Mouse (Mus musculus) MEL (cell line): Measurements from ENCODE around the gene Syt7. TPM values are rescaled to one million over a fixed set of nuclear protein-coding genes. Genes with fewer than 3 reads are reported as not detected.

Source experiments
- DNase-seq: peaks from one replicate; pipeline ENCODE4 v3.0.0; 2011; ENCODE audit warnings: low read depth, low spot score
- H3K27ac ChIP-seq: 2 replicates; pipeline ENCODE4 v1.5.1; 2012; ENCODE audit warnings: low read depth, mild to moderate bottlenecking, control low read depth, low read length, moderate library complexity; ENCODE audit not compliant: control insufficient read depth
- H3K27me3 ChIP-seq, 2 experiments: fragments of 150-350 bp in 1 of 2; sonication (generic) in 1 of 2; 2 replicates each; pipeline ENCODE4 v1.6.1; 2012; ENCODE audit warnings: low read length in 2 of 2, mild to moderate bottlenecking in 2 of 2, improper control_type of control experiment in 1 of 2, moderate library complexity in 1 of 2; ENCODE audit not compliant: insufficient read depth in 2 of 2, control insufficient read depth in 1 of 2
- H3K36me3 ChIP-seq, 2 experiments: 2 replicates each; pipeline ENCODE4 v1.6.1; 2012 to 2014; ENCODE audit warnings: low read length in 2 of 2, improper control_type of control experiment in 1 of 2, inconsistent platforms in 1 of 2, mild to moderate bottlenecking in 1 of 2; ENCODE audit not compliant: insufficient read depth in 2 of 2, control insufficient read depth in 1 of 2
- H3K4me1 ChIP-seq, 2 experiments: fragments of 150-350 bp in 1 of 2; sonication (generic) in 1 of 2; 2 replicates each; pipeline ENCODE4 v1.6.1; 2012; ENCODE audit warnings: low read length in 2 of 2, improper control_type of control experiment in 1 of 2, mild to moderate bottlenecking in 1 of 2; ENCODE audit not compliant: insufficient read depth in 2 of 2, control insufficient read depth in 1 of 2
- H3K4me3 ChIP-seq, 2 experiments: fragments of 150-350 bp in 1 of 2; sonication (generic) in 1 of 2; 2 replicates each; pipeline ENCODE4 v1.5.1; 2012; ENCODE audit warnings: low read depth in 2 of 2, low read length in 2 of 2, mild to moderate bottlenecking in 2 of 2, moderate library complexity in 2 of 2, control low read depth in 1 of 2, improper control_type of control experiment in 1 of 2; ENCODE audit not compliant: control insufficient read depth in 1 of 2, insufficient read depth in 1 of 2
- H3K79me2 ChIP-seq: 2 replicates; pipeline ENCODE4 v1.6.1; 2012; ENCODE audit warnings: mild to moderate bottlenecking, low read length, moderate library complexity; ENCODE audit not compliant: control insufficient read depth, poor library complexity, insufficient read depth
- H3K9ac ChIP-seq: 2 replicates; pipeline ENCODE4 v1.6.1; 2012; ENCODE audit warnings: low read depth, mild to moderate bottlenecking, control low read depth, low read length, moderate library complexity; ENCODE audit not compliant: control insufficient read depth, poor library complexity, severe bottlenecking
- H3K9me3 ChIP-seq: fragments of 150-350 bp; sonication (generic); replicated peaks from 2 replicates; pipeline ENCODE4 v1.6.1; 2012; ENCODE audit warnings: mild to moderate bottlenecking, low read length, improper control_type of control experiment, moderate library complexity; ENCODE audit not compliant: insufficient read depth
- CHD2 ChIP-seq: IDR thresholded peaks from 2 replicates; pipeline ENCODE4 v1.6.1; 2011; ENCODE audit warnings: low read length, improper control_type of control experiment
- CTCF ChIP-seq, 3 experiments: IDR thresholded peaks in 2 of 3; conservative IDR thresholded peaks in 1 of 3; 2 replicates each; pipeline ENCODE4 v1.5.1; 2011 to 2012; ENCODE audit warnings: low read length in 3 of 3, low read depth in 2 of 3, mild to moderate bottlenecking in 2 of 3, improper control_type of control experiment in 1 of 3, inconsistent platforms in 1 of 3, mixed read lengths in 1 of 3, moderate library complexity in 1 of 3; ENCODE audit not compliant: control insufficient read depth in 1 of 3, insufficient read depth in 1 of 3, poor library complexity in 1 of 3, severe bottlenecking in 1 of 3
- EP300 ChIP-seq, 2 experiments: IDR thresholded peaks; 2 replicates each; pipeline ENCODE4 v1.6.1; 2011; ENCODE audit warnings: improper control_type of control experiment in 2 of 2, low read length in 2 of 2, low read depth in 1 of 2, mild to moderate bottlenecking in 1 of 2
- GABPA ChIP-seq: IDR thresholded peaks from 2 replicates; pipeline ENCODE4 v1.6.1; 2012; ENCODE audit warnings: low read depth, mild to moderate bottlenecking, inconsistent platforms, low read length, improper control_type of control experiment, moderate library complexity
- HCFC1 ChIP-seq: IDR thresholded peaks from 2 replicates; pipeline ENCODE4 v1.6.1; 2012; ENCODE audit warnings: low read depth, mild to moderate bottlenecking, inconsistent platforms, low read length, improper control_type of control experiment, moderate library complexity
- MAFK ChIP-seq: IDR thresholded peaks from 2 replicates; pipeline ENCODE4 v1.6.1; 2011; ENCODE audit warnings: low read depth, mild to moderate bottlenecking, low read length, improper control_type of control experiment, borderline replicate concordance
- MAX ChIP-seq: IDR thresholded peaks from 2 replicates; pipeline ENCODE4 v1.6.1; 2011; ENCODE audit warnings: low read length, improper control_type of control experiment
- MXI1 ChIP-seq: IDR thresholded peaks from 2 replicates; pipeline ENCODE4 v1.6.1; 2011; ENCODE audit warnings: mild to moderate bottlenecking, low read depth, low read length, improper control_type of control experiment
- MYC ChIP-seq: IDR thresholded peaks from 2 replicates; pipeline ENCODE4 v1.6.1; 2011; ENCODE audit warnings: low read depth, mild to moderate bottlenecking, low read length, improper control_type of control experiment, moderate library complexity
- NELFE ChIP-seq: IDR thresholded peaks from 2 replicates; pipeline ENCODE4 v1.6.1; 2011; ENCODE audit warnings: low read depth, low read length, improper control_type of control experiment
- RAD21 ChIP-seq: IDR thresholded peaks from 2 replicates; pipeline ENCODE4 v1.6.1; 2011; ENCODE audit warnings: mild to moderate bottlenecking, low read depth, low read length, improper control_type of control experiment
- RCOR1 ChIP-seq: IDR thresholded peaks from 2 replicates; pipeline ENCODE4 v1.6.1; 2012; ENCODE audit warnings: low read depth, mild to moderate bottlenecking, inconsistent platforms, low read length, improper control_type of control experiment
- SMC3 ChIP-seq: IDR thresholded peaks from 2 replicates; pipeline ENCODE4 v1.6.1; 2011; ENCODE audit warnings: low read depth, low read length, improper control_type of control experiment
- TAL1 ChIP-seq: IDR thresholded peaks from 2 replicates; pipeline ENCODE4 v1.6.1; 2012; ENCODE audit warnings: mild to moderate bottlenecking, inconsistent platforms, low read length, moderate library complexity, mixed read lengths
- TBP ChIP-seq: IDR thresholded peaks from 2 replicates; pipeline ENCODE4 v1.8.0; 2011; ENCODE audit warnings: low read depth, low read length, improper control_type of control experiment
- TCF12 ChIP-seq: IDR thresholded peaks from 2 replicates; pipeline ENCODE4 v1.6.1; 2014; ENCODE audit warnings: low read depth, mild to moderate bottlenecking, inconsistent platforms, low read length, improper control_type of control experiment, moderate library complexity
- UBTF ChIP-seq: IDR thresholded peaks from 2 replicates; pipeline ENCODE4 v1.6.1; 2012; ENCODE audit warnings: low read depth, mild to moderate bottlenecking, inconsistent platforms, low read length, improper control_type of control experiment, moderate library complexity, borderline replicate concordance; ENCODE audit not compliant: insufficient read depth
- ZC3H11A ChIP-seq: IDR thresholded peaks from 2 replicates; pipeline ENCODE4 v1.6.1; 2012; ENCODE audit warnings: low read depth, mild to moderate bottlenecking, inconsistent platforms, low read length, improper control_type of control experiment
- polyA plus RNA-seq, 2 experiments: library from polyadenylated mRNA; stranded (reverse) in 1 of 2; unstranded in 1 of 2; fragments of >175 nt in 1 of 2; fragments of >200 nt in 1 of 2; gene quantifications; 2 replicates each; pipeline versions ENCODE4 v1.2.1 to v1.2.4; 2012; ENCODE audit warnings: low replicate concordance in 2 of 2, low read depth in 1 of 2; ENCODE audit not compliant: insufficient read length in 2 of 2, insufficient read depth in 1 of 2, missing spikeins in 1 of 2
- total RNA-seq: library from RNA; depleted of rRNA; stranded (reverse); fragments of 300-350 nt; gene quantifications from 2 replicates; pipeline ENCODE4 v1.2.3, GENCODE M21; 2012

Syt7 gene
- total and polyA plus RNA-seq, 3 experiments, result not detected

DNA sequence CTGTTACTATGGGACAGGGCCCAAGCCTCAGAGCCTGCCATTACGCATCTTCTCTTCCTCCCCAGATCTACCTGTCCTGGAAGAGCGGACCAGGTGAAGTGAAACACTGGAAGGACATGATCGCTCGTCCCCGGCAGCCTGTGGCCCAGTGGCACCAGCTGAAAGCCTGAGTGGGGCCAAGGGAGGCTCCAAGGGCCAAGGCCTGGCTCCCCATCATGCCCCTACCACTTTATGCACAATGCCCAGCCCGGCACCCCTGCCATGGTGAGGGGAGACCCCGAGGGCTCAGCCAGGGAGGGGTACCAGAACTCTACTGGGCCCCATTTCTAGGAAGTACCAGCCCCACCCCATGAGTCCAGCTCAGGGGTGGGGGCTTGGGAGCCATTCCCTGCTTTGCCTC is 59.4 kb downstream of the Syt7 start:
- H3K27me3 ChIP-seq, result no peaks in the 10 kb centered on the region; a peak in 2 of 4 replicates
- TF ChIP-seq MXI1, result no peak
- TF ChIP-seq RCOR1, result no peak
- TF ChIP-seq TAL1, result no peak
- TF ChIP-seq CHD2, result no peak
- TF ChIP-seq MAFK, result no peak
- no peak for TF ChIP-seq TBP
- TF ChIP-seq GABPA, result no peak
- no peaks in the 10 kb centered on the region for H3K9me3 ChIP-seq
- no peak overlapping the region for H3K4me3 ChIP-seq
- H3K79me2 ChIP-seq, result no peaks in the 10 kb centered on the region
- H3K36me3 ChIP-seq, result no peaks in the 10 kb centered on the region
- H3K9ac ChIP-seq, result no peak overlapping the region
- H3K27ac ChIP-seq, result no peak overlapping the region
- no peak for DNase-seq
- no peaks in the 10 kb centered on the region for H3K4me1 ChIP-seq

DNA sequence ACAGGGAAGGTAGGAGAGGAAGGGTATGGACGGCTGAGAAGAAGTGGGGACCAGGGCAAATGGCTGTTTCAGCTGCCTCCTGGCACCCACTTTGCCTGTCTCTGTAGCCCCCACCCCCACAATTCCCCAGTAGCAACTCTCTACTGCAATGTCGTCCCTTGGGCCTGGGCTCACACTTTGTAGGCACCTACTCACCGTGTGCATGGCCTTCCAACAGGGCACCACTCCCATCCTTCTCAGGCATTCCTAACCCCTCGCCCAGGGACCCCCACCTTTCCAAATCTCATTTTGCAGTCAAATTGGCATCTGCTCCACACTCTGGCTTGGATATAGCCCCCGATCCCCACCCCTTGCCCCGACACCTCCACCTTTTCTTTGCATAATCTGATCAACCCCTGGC is 60.3 kb downstream of the Syt7 start:
- H3K27me3 ChIP-seq, result no peaks in the 10 kb centered on the region; a peak in 2 of 4 replicates
- no peak overlapping the region for H3K27ac ChIP-seq
- no peaks in the 10 kb centered on the region for H3K9me3 ChIP-seq
- no peaks in the 10 kb centered on the region for H3K36me3 ChIP-seq
- H3K4me3 ChIP-seq, result no peak overlapping the region
- H3K79me2 ChIP-seq, result no peaks in the 10 kb centered on the region
- no peak overlapping the region for H3K9ac ChIP-seq
- H3K4me1 ChIP-seq, result no peaks in the 10 kb centered on the region
- DNase-seq, result no peak
- TF ChIP-seq NELFE, result no peak
- TF ChIP-seq UBTF, result no peak
- no peak for TF ChIP-seq HCFC1
- TF ChIP-seq RAD21, result no peak
- no peak for TF ChIP-seq MAX
- no peak for TF ChIP-seq MYC
- TF ChIP-seq SMC3, result no peak
- TF ChIP-seq TCF12, result no peak

DNA sequence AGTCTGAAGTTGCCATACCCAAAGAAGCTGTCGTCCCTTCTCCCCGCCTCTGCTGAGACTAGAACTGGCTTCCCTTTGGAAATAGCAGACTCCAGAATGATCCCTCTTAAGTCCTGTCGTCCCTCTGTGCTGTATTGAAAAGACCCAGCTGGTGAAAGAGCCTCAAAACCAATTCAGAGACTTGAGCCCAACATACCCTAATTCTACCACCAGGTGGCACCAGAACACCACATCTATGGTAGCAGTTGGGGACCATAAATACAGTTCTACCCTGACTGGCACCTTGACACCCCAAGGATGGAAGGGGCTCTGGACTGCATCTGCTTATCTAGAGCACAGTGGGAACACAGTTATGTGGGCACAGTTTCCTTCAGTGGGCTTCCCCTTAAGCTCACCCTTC is 60.8 kb downstream of the Syt7 start:
- Histone ChIP-seq H3K27ac (no peak overlapping the region), H3K4me1 (no peaks in the 10 kb centered on the region), H3K9ac (no peak overlapping the region), H3K9me3 (no peaks in the 10 kb centered on the region), H3K27me3 (no peaks in the 10 kb centered on the region; a peak in 2 of 4 replicates), H3K4me3 (no peak overlapping the region), H3K79me2 (no peaks in the 10 kb centered on the region), H3K36me3 (no peaks in the 10 kb centered on the region)
- peak; percentile 77 for DNase-seq
- TF ChIP-seq ZC3H11A (peak; percentile 71), EP300 (IDR thresholded peaks at IDR 0.05; ENCODE audit: low read depth in 1 of 2, low read length in 2 of 2) (no peak), SMC3 (peak; percentile 85), RAD21 (peak; percentile 82), TAL1 (no peak), MYC (no peak), CTCF (IDR thresholded peaks at IDR 0.05 in 2 of 3, conservative IDR thresholded peaks at IDR 0.05 in 1 of 3; ENCODE audit: control insufficient read depth in 1 of 3, insufficient read depth in 1 of 3, low read depth in 2 of 3, low read length in 3 of 3, poor library complexity in 1 of 3, severe bottlenecking in 1 of 3) (peak; percentile 68 to 92 (median 86))
